Mouse (Mus musculus): ENCODE measurements at regions not wholly inside any gene's neighbourhood (a gene's known extent, or its start where the extent isn't known, plus 50 kb on each side); places are given as distances from the start of the nearest gene placed in this dataset.
"Not testable (repeated sequence)": the region's sequence is repeated elsewhere in the genome, so short reads cannot be mapped to it uniquely, and the experiment has no call there.

GRCm38 (mm10) chr4:3260061-3260460 lies 74.9 kb upstream of the Vmn1r3 start:
- H3K4me3 ChIP-seq; H3K27me3 ChIP-seq (replicated peaks); ATAC-seq (replicated peaks); H3K9me3 ChIP-seq; H3K27ac ChIP-seq; H3K9ac ChIP-seq; H3K4me2 ChIP-seq; H3K4me1 ChIP-seq; H3K36me3 ChIP-seq (replicated peaks): not testable (repeated sequence)
- 72% methylated on average over 6 of the region's 6 CpGs for WGBS

- not testable (repeated sequence) for H3K4me2 ChIP-seq; H3K27ac ChIP-seq; H3K36me3 ChIP-seq (replicated peaks); H3K4me1 ChIP-seq; H3K9ac ChIP-seq; ATAC-seq (replicated peaks); H3K27me3 ChIP-seq (replicated peaks); H3K4me3 ChIP-seq
- H3K9me3 ChIP-seq = peaks cover 32% of the 10 kb centered on the region
- WGBS = 89% methylated on average over 21 of the region's 21 CpGs
These were observed 67.6 kb upstream of the Vmn1r3 start for GRCm38 (mm10) chr4:3252606-3253281.

- peaks cover 38% of the 10 kb centered on the region for H3K9me3 ChIP-seq
- H3K4me3 ChIP-seq; H3K27ac ChIP-seq; H3K4me1 ChIP-seq; ATAC-seq (replicated peaks); H3K36me3 ChIP-seq (replicated peaks); H3K4me2 ChIP-seq; H3K27me3 ChIP-seq (replicated peaks); H3K9ac ChIP-seq: not testable (repeated sequence)
- WGBS = 61% methylated on average over 4 of the region's 4 CpGs
These were observed 65.1 kb upstream of the Vmn1r3 start for GRCm38 (mm10) chr4:3250258-3250657.

GRCm38 (mm10) chr4:3242011-3242410 lies 56.9 kb upstream of the Vmn1r3 start:
- H3K9ac ChIP-seq; H3K27ac ChIP-seq; H3K27me3 ChIP-seq (replicated peaks); H3K9me3 ChIP-seq; H3K4me1 ChIP-seq; H3K36me3 ChIP-seq (replicated peaks); ATAC-seq (replicated peaks); H3K4me2 ChIP-seq; H3K4me3 ChIP-seq: not testable (repeated sequence)
- 75% methylated on average over 6 of the region's 6 CpGs for WGBS

GRCm38 (mm10) chr4:3241351-3241750 lies 56.2 kb upstream of the Vmn1r3 start:
- not testable (repeated sequence) for H3K9ac ChIP-seq; H3K4me2 ChIP-seq; H3K4me3 ChIP-seq; H3K36me3 ChIP-seq (replicated peaks); H3K27me3 ChIP-seq (replicated peaks); H3K27ac ChIP-seq; ATAC-seq (replicated peaks); H3K4me1 ChIP-seq; H3K9me3 ChIP-seq
- WGBS = 76% methylated on average over 4 of the region's 4 CpGs

GRCm38 (mm10) chr4:3238493-3238892 lies 53.3 kb upstream of the Vmn1r3 start:
- not testable (repeated sequence) for H3K9me3 ChIP-seq; ATAC-seq (replicated peaks); H3K4me2 ChIP-seq; H3K4me3 ChIP-seq; H3K27ac ChIP-seq; H3K4me1 ChIP-seq; H3K27me3 ChIP-seq (replicated peaks); H3K9ac ChIP-seq; H3K36me3 ChIP-seq (replicated peaks)
- 68% methylated on average over 6 of the region's 6 CpGs for WGBS

GRCm38 (mm10) chr4:3236148-3236779 lies 51.1 kb upstream of the Vmn1r3 start:
- H3K4me1 ChIP-seq; H3K9me3 ChIP-seq; H3K4me2 ChIP-seq; H3K9ac ChIP-seq; H3K27me3 ChIP-seq (replicated peaks); H3K27ac ChIP-seq; H3K4me3 ChIP-seq; H3K36me3 ChIP-seq (replicated peaks): not testable (repeated sequence)
- peak; percentile 63; the same call in 1 of the 2 replicates for ATAC-seq (replicated peaks)
- WGBS = 22% methylated on average over 2 of the region's 2 CpGs

Measured in midbrain, embryonic 15.5 days (tissue).